Comparison of ENCODE assay signal across 8 mouse cellular contexts in genomic region chr16:33928788-33929462, GRCm38 (mm10). TPM values are rescaled to one million over a fixed set of nuclear protein-coding genes. Genes with fewer than 3 reads are reported as not detected.
DNase-seq lines count a peak whose midpoint lies in the region; ATAC-seq lines count a peak whose summit lies in the region.
"Had no signal": no experiment of that assay in that cellular context is flagged by ENCODE, and none has a peak within 500 bp of the region (broad histone marks: within the 10 kb centered on the region; RNA-seq: fewer than 3 reads in every experiment).

No protein-coding gene starts in this region.

- no peaks in the 10 kb centered on the region; the same call in 1 of the 2 replicates for H3K9me3 ChIP-seq in heart, embryonic 14.5 days (ENCODE audit: control insufficient read depth, low read length)
- H3K9me3 ChIP-seq in midbrain, embryonic 14.5 days (ENCODE audit: control insufficient read depth, low read length): no peaks in the 10 kb centered on the region
- no peaks in the 10 kb centered on the region for H3K9me3 ChIP-seq in midbrain, embryonic 11.5 days (ENCODE audit: control insufficient read depth, low read length)

- peak overlapping the region; percentile 50; the same call in 1 of the 2 replicates for H3K9ac ChIP-seq in heart, embryonic 14.5 days (ENCODE audit: low read length)
- H3K9ac ChIP-seq in midbrain, embryonic 14.5 days (replicated peaks; ENCODE audit: low read length): no peak overlapping the region
- H3K9ac ChIP-seq in midbrain, embryonic 11.5 days (ENCODE audit: low read length): no peak overlapping the region

- DNase-seq in heart, postnatal 25 days (ENCODE audit: low spot score): no peak
- DNase-seq in midbrain, embryonic 14.5 days: peak; percentile 48
- no peak for DNase-seq in midbrain, embryonic 11.5 days (ENCODE audit: low spot score, missing footprints)
- peak; percentile 83 for DNase-seq in adrenal gland, postnatal 14 days
- peak; percentile 61 for DNase-seq in lung, postnatal 10 days
- DNase-seq in thymus, postnatal 0 days (ENCODE audit: low spot score): no peak
- DNase-seq: thymus, postnatal 14 days had no signal

- H3K4me1 ChIP-seq in heart, embryonic 14.5 days (ENCODE audit: control insufficient read depth in 2 of 2, insufficient read depth in 2 of 2, low read length in 2 of 2): peaks cover 41 to 66% of the 10 kb centered on the region in 2 experiments
- H3K4me1 ChIP-seq in midbrain, embryonic 14.5 days (ENCODE audit: control insufficient read depth, insufficient read depth, low read length): no peaks in the 10 kb centered on the region
- no peaks in the 10 kb centered on the region for H3K4me1 ChIP-seq in midbrain, embryonic 11.5 days (ENCODE audit: control insufficient read depth, insufficient read depth, low read length)

- peak overlapping the region; percentile 45 for H3K4me2 ChIP-seq in heart, embryonic 14.5 days (ENCODE audit: low read length)
- no peak overlapping the region for H3K4me2 ChIP-seq in midbrain, embryonic 14.5 days (ENCODE audit: low read length)
- H3K4me2 ChIP-seq in midbrain, embryonic 11.5 days: no peak overlapping the region

- intact Hi-C loops in heart, postnatal 25 days (cut with DNase I): no loop called here

- peak; percentile 74 for ATAC-seq in heart, embryonic 14.5 days (ENCODE audit: insufficient number of reproducible peaks, insufficient read depth, low FRiP score, low read depth)
- no peak for ATAC-seq in midbrain, embryonic 14.5 days (ENCODE audit: low FRiP score, low TSS enrichment)
- ATAC-seq in midbrain, embryonic 11.5 days (ENCODE audit: low FRiP score): no peak

- peaks cover 21% of the 10 kb centered on the region; the same call in 1 of the 2 replicates for H3K36me3 ChIP-seq in heart, embryonic 14.5 days (ENCODE audit: control insufficient read depth, insufficient read depth, low read length)
- H3K36me3 ChIP-seq in midbrain, embryonic 14.5 days (ENCODE audit: control insufficient read depth, insufficient read depth, low read length): no peaks in the 10 kb centered on the region
- no peaks in the 10 kb centered on the region for H3K36me3 ChIP-seq in midbrain, embryonic 11.5 days (ENCODE audit: control insufficient read depth, insufficient read depth, low read length)

- no peak overlapping the region for H3K4me3 ChIP-seq in heart, embryonic 14.5 days (ENCODE audit: control insufficient read depth in 1 of 2, insufficient read depth in 1 of 2, low read depth in 1 of 2, low read length in 2 of 2)
- H3K4me3 ChIP-seq in midbrain, embryonic 14.5 days (replicated peaks; ENCODE audit: low read depth, low read length): no peak overlapping the region
- no peak overlapping the region for H3K4me3 ChIP-seq in midbrain, embryonic 11.5 days (ENCODE audit: low read depth, low read length)

- peak overlapping the region; percentile 80 to 88 for H3K27ac ChIP-seq in heart, embryonic 14.5 days (replicated peaks in 1 of 2; ENCODE audit: control insufficient read depth in 1 of 2, insufficient read depth in 1 of 2, low read depth in 2 of 2, low read length in 2 of 2)
- no peak overlapping the region for H3K27ac ChIP-seq in midbrain, embryonic 14.5 days (replicated peaks; ENCODE audit: low read depth, low read length)
- H3K27ac ChIP-seq in midbrain, embryonic 11.5 days (ENCODE audit: low read depth, low read length): no peak overlapping the region

- no peaks in the 10 kb centered on the region for H3K27me3 ChIP-seq in heart, embryonic 14.5 days (ENCODE audit: control insufficient read depth, insufficient read depth, low read length)
- no peaks in the 10 kb centered on the region for H3K27me3 ChIP-seq in midbrain, embryonic 14.5 days (ENCODE audit: control insufficient read depth, insufficient read depth, low read length)
- no peaks in the 10 kb centered on the region for H3K27me3 ChIP-seq in midbrain, embryonic 11.5 days (ENCODE audit: control insufficient read depth, insufficient read depth, low read length)

- 21% methylated on average over 9 of the region's 9 CpGs for WGBS in heart, embryonic 14.5 days
- WGBS in midbrain, embryonic 14.5 days: 70% methylated on average over 9 of the region's 9 CpGs
- WGBS in midbrain, embryonic 11.5 days: 82% methylated on average over 9 of the region's 9 CpGs

RNA-seq across cellular contexts. Expression of gene Umps, which starts 37.9 kb away (rescaled TPM):
- polyA plus RNA-seq in heart, embryonic 14.5 days (2014; fragmentation: Nextera tagmentation; extraction: Ambion mirVana): 26.9 and 29.7 TPM in 2 replicates
- total RNA-seq in heart, postnatal 25 days (2021): 1 to 10 TPM; 9.0 to 9.2 TPM
- 19.7 and 28.4 TPM in 2 replicates for polyA plus RNA-seq in midbrain, embryonic 14.5 days (2014; fragmentation: Nextera tagmentation; extraction: Ambion mirVana)
- polyA plus RNA-seq in midbrain, embryonic 11.5 days (2014; fragmentation: Nextera tagmentation; extraction: Ambion mirVana): 70.8 and 72.9 TPM in 2 replicates
- total RNA-seq in adrenal gland, postnatal 14 days (2021): 38.2 and 40.3 TPM in 2 replicates
- 46.2 and 53.2 TPM in 2 replicates for polyA plus RNA-seq in thymus, postnatal 0 days (2015; fragmentation: Nextera tagmentation; extraction: Ambion mirVana)

Comparison
In these comparisons a context has a peak if more than half of its experiments do, and no peak if none do; other contexts are left out.
1. DNase-seq: peak in midbrain, embryonic 14.5 days (single experiment), adrenal gland, postnatal 14 days (single experiment) and lung, postnatal 10 days (single experiment); none in heart, postnatal 25 days (single experiment), midbrain, embryonic 11.5 days (single experiment) and thymus, postnatal 0 days (single experiment).
2. H3K27ac ChIP-seq: peak in heart, embryonic 14.5 days (2 of 2); none in midbrain, embryonic 14.5 days (single experiment) and midbrain, embryonic 11.5 days (single experiment).